ENCODE assay signal across 15 mouse cellular contexts in the genomic region with DNA sequence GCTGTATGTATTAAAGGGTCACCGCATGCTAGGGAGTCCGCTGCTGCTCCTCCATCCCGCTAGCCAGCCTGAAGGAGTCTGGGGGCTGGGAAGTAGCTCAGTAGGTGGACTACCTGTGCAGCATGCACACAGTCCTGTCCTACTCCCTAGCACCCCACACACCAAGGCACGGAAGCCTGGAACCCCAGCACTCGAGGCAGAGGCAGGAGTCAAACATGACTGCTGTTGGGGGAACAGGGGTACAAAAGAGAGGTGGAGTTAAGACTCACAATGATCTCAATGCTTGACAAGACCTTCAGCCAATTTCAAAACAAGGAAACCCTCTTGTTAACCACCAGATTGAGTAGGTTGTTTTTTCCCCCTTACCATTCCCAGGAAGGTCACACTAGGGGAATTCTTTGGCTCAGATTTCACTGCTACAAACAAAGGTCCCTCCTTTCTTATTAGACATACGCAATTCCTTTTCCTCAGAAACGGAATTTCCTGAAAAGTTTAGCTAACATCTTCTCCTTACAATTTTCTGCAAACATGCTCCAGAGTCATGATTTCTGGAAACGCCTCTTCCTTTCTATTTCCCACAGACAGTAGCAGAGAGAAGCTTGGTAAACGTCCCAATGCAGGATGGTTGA.
A peak's percentile ranks its signal among the peaks of the same experiment; 100 is the strongest.
DNase-seq lines count a peak whose midpoint lies in the region; ATAC-seq and TF ChIP-seq lines count a peak whose summit lies in the region.
"Had no signal": no experiment of that assay in that cellular context is flagged by ENCODE, and none has a peak within 500 bp of the region (broad histone marks: within the 10 kb centered on the region; RNA-seq: fewer than 3 reads in every experiment).

No protein-coding gene starts in this region.

- H3K4me1 ChIP-seq in kidney, embryonic 15.5 days, result peaks cover 20% of the 10 kb centered on the region
- peaks cover 21% of the 10 kb centered on the region; the same call in 1 of the 2 replicates for H3K4me1 ChIP-seq in lung, embryonic 16.5 days (replicated peaks; ENCODE audit: control insufficient read depth, insufficient read depth, low read length)
- peaks cover 19% of the 10 kb centered on the region for H3K4me1 ChIP-seq in embryonic fibroblast, embryonic 13.5 days (ENCODE audit: control insufficient read depth, insufficient read depth, low read length)
- H3K4me1 ChIP-seq in stomach, embryonic 15.5 days, result no peaks in the 10 kb centered on the region
- H3K4me1 ChIP-seq in forebrain, embryonic 11.5 days (replicated peaks; ENCODE audit: control insufficient read depth, insufficient read depth, low read length), result no peaks in the 10 kb centered on the region
- H3K4me1 ChIP-seq: midbrain, embryonic 15.5 days had no signal

- no peak for ATAC-seq in kidney, embryonic 15.5 days (replicated peaks; ENCODE audit: low FRiP score)
- ATAC-seq in lung, embryonic 16.5 days (ENCODE audit: low read depth), result no peak
- no peak for ATAC-seq in stomach, embryonic 15.5 days (ENCODE audit: insufficient read depth, low FRiP score, low read depth)
- ATAC-seq in forebrain, embryonic 11.5 days (replicated peaks; ENCODE audit: low FRiP score), result no peak
- ATAC-seq: midbrain, embryonic 15.5 days had no signal

- no peak overlapping the region for H3K9ac ChIP-seq in kidney, embryonic 15.5 days
- H3K9ac ChIP-seq in lung, embryonic 16.5 days (ENCODE audit: low read length), result no peak overlapping the region
- H3K9ac ChIP-seq in stomach, embryonic 15.5 days, result no peak overlapping the region
- H3K9ac ChIP-seq in forebrain, embryonic 11.5 days (ENCODE audit: low read length), result no peak overlapping the region
- H3K9ac ChIP-seq: midbrain, embryonic 15.5 days; neural tube, embryonic 13.5 days had no signal

- H3K4me2 ChIP-seq in kidney, embryonic 15.5 days, result no peak overlapping the region
- no peak overlapping the region for H3K4me2 ChIP-seq in lung, embryonic 16.5 days (ENCODE audit: low read depth, low read length)
- no peak overlapping the region for H3K4me2 ChIP-seq in stomach, embryonic 15.5 days
- H3K4me2 ChIP-seq in forebrain, embryonic 11.5 days (ENCODE audit: low read depth, low read length, severe bottlenecking), result no peak overlapping the region
- H3K4me2 ChIP-seq: midbrain, embryonic 15.5 days; neural tube, embryonic 13.5 days had no signal

- TF ChIP-seq CTCF in embryonic fibroblast, embryonic 13.5 days (IDR thresholded peaks at IDR 0.05; ENCODE audit: borderline replicate concordance, insufficient read depth, low read length), result no peak

- peaks cover 40% of the 10 kb centered on the region for H3K36me3 ChIP-seq in kidney, embryonic 15.5 days
- H3K36me3 ChIP-seq in lung, embryonic 16.5 days (ENCODE audit: control insufficient read depth, insufficient read depth, low read length), result peaks cover 13% of the 10 kb centered on the region
- H3K36me3 ChIP-seq in stomach, embryonic 15.5 days, result peaks cover 8% of the 10 kb centered on the region; the same call in 1 of the 2 replicates
- H3K36me3 ChIP-seq in forebrain, embryonic 11.5 days (ENCODE audit: control insufficient read depth, insufficient read depth, low read length), result no peaks in the 10 kb centered on the region; the same call in 1 of the 2 replicates

- H3K27ac ChIP-seq in kidney, embryonic 15.5 days, result peak overlapping the region; percentile 7; the same call in 1 of the 2 replicates
- peak overlapping the region; percentile 22; the same call in 1 of the 2 replicates for H3K27ac ChIP-seq in lung, embryonic 16.5 days (ENCODE audit: low read length)
- H3K27ac ChIP-seq in embryonic fibroblast, embryonic 13.5 days (ENCODE audit: insufficient read depth, low read length), result peak overlapping the region; percentile 81
- H3K27ac ChIP-seq in stomach, embryonic 15.5 days, result peak overlapping the region; percentile 44; the same call in 1 of the 2 replicates
- H3K27ac ChIP-seq in forebrain, embryonic 11.5 days (ENCODE audit: low read depth, low read length), result no peak overlapping the region
- H3K27ac ChIP-seq: midbrain, embryonic 15.5 days; neural tube, embryonic 13.5 days had no signal

- H3K9me3 ChIP-seq in kidney, embryonic 15.5 days (replicated peaks), result no peaks in the 10 kb centered on the region
- H3K9me3 ChIP-seq in lung, embryonic 16.5 days (ENCODE audit: control insufficient read depth, low read length), result no peaks in the 10 kb centered on the region
- H3K9me3 ChIP-seq in stomach, embryonic 15.5 days, result no peaks in the 10 kb centered on the region
- H3K9me3 ChIP-seq in forebrain, embryonic 11.5 days (ENCODE audit: control insufficient read depth, low read length), result no peaks in the 10 kb centered on the region
- H3K9me3 ChIP-seq: midbrain, embryonic 15.5 days; neural tube, embryonic 13.5 days had no signal

- no peak for TF ChIP-seq POLR2A in embryonic fibroblast, embryonic 13.5 days (IDR thresholded peaks at IDR 0.05; ENCODE audit: low read depth, low read length)

- H3K27me3 ChIP-seq in kidney, embryonic 15.5 days, result no peaks in the 10 kb centered on the region
- H3K27me3 ChIP-seq in lung, embryonic 16.5 days (ENCODE audit: control insufficient read depth, insufficient read depth, low read depth, low read length), result no peaks in the 10 kb centered on the region
- no peaks in the 10 kb centered on the region for H3K27me3 ChIP-seq in stomach, embryonic 15.5 days (replicated peaks)
- H3K27me3 ChIP-seq in forebrain, embryonic 11.5 days (ENCODE audit: control insufficient read depth, insufficient read depth, low read length), result no peaks in the 10 kb centered on the region
- H3K27me3 ChIP-seq: midbrain, embryonic 15.5 days; neural tube, embryonic 13.5 days had no signal

- H3K4me3 ChIP-seq in kidney, embryonic 15.5 days (replicated peaks), result no peak overlapping the region
- H3K4me3 ChIP-seq in lung, embryonic 16.5 days (ENCODE audit: low read length), result no peak overlapping the region
- H3K4me3 ChIP-seq in embryonic fibroblast, embryonic 13.5 days (ENCODE audit: insufficient read depth, low read length), result no peak overlapping the region
- H3K4me3 ChIP-seq in stomach, embryonic 15.5 days (replicated peaks), result no peak overlapping the region
- H3K4me3 ChIP-seq in forebrain, embryonic 11.5 days (ENCODE audit: low read depth, low read length), result no peak overlapping the region
- H3K4me3 ChIP-seq: midbrain, embryonic 15.5 days; neural tube, embryonic 13.5 days had no signal

- DNase-seq in kidney, postnatal 14 days, result no peak
- no peak for DNase-seq in lung, postnatal 4 days
- no peak for DNase-seq in forebrain, embryonic 11.5 days (ENCODE audit: low spot score)
- DNase-seq: adrenal gland, postnatal 36 days; layer of hippocampus, adult 9-11 months; left cerebral cortex, postnatal 4 days; lung, postnatal 14 days; spleen, adult 18-20 months; thymus, adult 2 months had no signal

- WGBS in kidney, embryonic 15.5 days, result 73% methylated on average over 9 of the region's 9 CpGs
- WGBS in lung, embryonic 16.5 days, result 73% methylated on average over 9 of the region's 9 CpGs
- WGBS in stomach, embryonic 15.5 days, result 77% methylated on average over 9 of the region's 9 CpGs
- 90% methylated on average over 9 of the region's 9 CpGs for WGBS in forebrain, embryonic 11.5 days
